Mouse (Mus musculus): Measurements from ENCODE around the gene Usb1.

- no peak for TF ChIP-seq CTCF (conservative IDR thresholded peaks at IDR 0.05; ENCODE audit: low read length)
- TF ChIP-seq NANOG (IDR thresholded peaks at IDR 0.05; ENCODE audit: borderline replicate concordance, low read length): no peak
Measured at GRCm38 (mm10) chr8:95376309-95376999, 44.4 kb downstream of the Usb1 start.
